Mouse (Mus musculus): Measurements from ENCODE around the gene Phactr1. TPM values are rescaled to one million over a fixed set of nuclear protein-coding genes. Genes with fewer than 3 reads are reported as not detected.
A peak's percentile ranks its signal among the peaks of the same experiment; 100 is the strongest.

Gene Phactr1
- total RNA-seq, 2 experiments from 2014 or later: 1.4 to 1.5 TPM

DNA sequence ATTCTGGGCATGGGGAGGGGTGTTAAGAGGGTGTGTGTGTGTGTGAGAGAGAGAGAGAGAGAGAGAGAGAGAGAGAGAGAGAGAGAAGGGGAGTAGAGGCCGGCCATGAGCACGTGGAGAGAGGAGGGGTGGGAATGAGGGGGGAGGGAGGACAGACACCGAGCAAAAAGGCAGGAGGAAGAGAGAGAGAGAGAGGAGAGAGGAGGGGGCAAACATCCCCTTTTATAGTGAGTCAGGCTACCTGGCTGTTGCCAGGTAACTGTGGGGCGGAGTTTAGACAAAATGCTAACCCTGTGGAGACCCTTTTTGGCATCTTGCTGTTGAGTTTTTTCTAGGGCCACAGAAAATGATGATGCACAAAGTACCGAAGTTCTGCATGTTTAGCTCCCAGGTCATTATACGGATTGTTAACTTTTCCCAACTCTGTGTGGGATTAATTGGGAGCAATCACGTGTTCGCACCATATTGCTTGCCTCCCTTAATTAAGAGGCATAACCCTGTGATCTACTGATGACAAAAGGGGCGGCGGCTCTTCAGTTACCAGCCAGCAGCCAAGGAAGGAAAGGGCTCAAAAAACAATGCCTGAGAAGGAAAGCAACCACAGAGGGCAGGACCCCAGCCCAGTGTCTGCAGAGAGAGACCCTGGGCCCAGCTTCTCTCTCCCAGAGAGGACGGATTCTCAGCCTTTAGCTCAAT is 173.6 kb downstream of the Phactr1 start:
- DNase-seq: no peak
- intact Hi-C loops (cut with DNase I): no loop called here

DNA sequence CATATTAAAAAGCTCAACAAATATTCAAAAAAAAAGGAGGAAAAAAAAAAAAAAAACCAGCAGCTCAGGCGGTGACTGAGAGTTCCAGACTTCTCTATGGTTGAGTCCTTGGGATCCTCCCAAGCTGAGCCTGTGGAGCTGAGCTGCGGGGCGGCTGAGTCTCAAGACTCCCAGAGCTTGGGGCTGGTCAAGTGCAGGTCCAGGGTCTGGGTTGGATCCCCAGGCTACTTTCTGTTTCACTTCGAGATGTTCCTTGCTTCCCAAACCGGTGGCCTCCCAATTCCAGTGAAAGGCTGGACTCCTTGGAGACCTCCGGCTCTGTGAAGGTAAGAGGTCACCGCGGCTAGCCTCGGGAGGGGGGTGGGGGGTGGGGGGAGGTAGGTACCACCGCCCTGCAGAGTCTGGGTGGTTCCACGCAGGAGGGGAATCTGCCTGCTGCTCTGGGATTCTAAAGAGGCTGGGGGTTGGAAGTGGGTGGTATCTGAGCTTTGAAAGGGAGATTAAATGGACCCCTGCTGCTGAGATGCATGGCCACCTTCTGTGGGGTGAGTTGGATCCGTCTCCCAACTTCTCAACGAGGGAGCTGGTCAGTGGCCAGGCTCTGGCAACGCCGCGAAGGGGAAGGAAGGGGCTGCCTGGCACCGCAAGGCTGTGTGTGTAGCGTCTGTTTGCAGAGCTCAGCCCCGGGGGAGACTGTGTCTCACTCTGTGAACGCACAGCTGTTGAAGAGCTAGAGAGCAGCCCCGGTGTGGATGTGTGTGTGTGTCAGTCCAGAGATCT is 185.9 kb downstream of the Phactr1 start:
- peak; percentile 38 to 41 for DNase-seq
- intact Hi-C loops (cut with DNase I): no loop called here

GRCm38 (mm10) chr13:42867026-42867425 is 186.6 kb downstream of the Phactr1 start:
- intact Hi-C loops (cut with DNase I): no loop called here
- DNase-seq: no peak

DNA sequence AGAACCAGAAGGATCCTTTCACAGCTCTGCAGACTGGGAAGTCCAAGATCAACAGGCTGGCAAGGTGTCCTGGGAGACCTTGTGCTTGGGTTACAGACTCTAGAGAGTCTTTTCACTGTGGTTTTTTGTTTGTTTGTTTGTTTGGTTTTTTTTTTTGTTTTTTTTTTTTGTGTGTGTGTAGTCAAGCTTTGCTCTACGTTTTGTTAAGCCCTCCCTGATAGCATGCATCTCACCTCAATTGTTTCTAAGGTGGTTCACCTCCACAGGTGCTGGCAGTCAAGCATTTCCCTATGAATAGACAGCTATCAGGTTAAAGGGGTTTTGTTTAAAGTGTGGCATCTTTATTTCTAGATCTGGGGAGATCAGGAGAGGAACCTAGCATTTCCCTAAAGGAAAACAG is 191.7 kb downstream of the Phactr1 start:
- intact Hi-C loops (cut with DNase I): no loop called here
- DNase-seq: no peak

- DNase-seq: no peak
- intact Hi-C loops (cut with DNase I): no loop called here
Measured at GRCm38 (mm10) chr13:42878346-42878745, 197.9 kb downstream of the Phactr1 start.

DNA sequence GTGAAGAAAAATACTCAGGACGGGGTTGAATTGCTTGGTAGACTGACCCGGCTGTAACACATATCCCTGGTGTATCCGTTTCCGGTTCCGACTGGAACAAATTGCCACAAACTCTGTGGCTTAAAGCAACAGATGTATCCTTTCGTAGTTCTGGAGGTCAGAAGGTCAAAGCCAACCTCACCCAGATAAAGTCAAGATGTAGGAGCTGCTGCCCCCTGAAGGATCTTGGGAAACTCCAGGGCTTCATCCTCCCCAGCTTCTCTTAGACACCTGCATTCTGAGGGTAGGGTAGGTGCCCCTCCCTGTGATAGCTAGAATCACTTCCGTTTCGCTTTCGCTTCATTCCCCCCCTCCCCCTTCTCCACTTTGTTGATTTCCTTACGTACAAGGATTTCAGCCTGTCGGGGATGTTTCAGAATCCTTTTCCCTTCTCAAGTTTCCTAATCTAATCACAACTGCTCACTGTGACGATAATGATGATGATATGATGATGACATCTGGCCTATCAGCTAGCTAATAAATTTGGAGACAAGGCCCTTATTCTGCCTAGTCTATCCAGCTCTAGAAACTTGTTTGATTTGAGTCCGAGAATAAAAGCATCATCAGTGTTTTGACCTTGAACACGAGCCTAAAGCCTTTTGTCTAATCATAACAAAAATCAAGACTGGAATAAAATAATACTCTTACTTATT is 203.8 kb downstream of the Phactr1 start:
- no peak for DNase-seq
- intact Hi-C loops (cut with DNase I): no loop called here

GRCm38 (mm10) chr13:42884725-42885115 is 204.3 kb downstream of the Phactr1 start:
- intact Hi-C loops (cut with DNase I): no loop called here
- no peak for DNase-seq

DNA sequence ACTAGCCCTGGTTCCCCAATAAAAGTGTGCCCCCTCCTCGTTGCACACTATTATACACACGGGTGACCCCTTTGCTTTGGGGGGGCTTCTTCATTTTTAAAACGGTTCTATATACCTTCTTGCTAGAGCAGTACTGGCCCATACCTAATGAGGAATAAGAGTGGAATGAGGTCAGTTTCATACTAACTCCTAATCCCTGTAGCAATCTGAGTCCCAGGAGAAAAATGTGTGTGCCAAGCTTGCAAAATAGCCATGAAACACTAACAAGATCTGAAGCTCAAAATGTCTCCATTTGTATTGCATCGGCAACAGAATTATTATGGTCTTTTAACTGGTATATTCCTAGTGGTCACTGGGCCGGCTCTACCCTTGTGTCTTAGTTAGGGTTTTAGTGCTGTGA is 207.3 kb downstream of the Phactr1 start:
- intact Hi-C loops (cut with DNase I): no loop called here
- DNase-seq: no peak

DNA sequence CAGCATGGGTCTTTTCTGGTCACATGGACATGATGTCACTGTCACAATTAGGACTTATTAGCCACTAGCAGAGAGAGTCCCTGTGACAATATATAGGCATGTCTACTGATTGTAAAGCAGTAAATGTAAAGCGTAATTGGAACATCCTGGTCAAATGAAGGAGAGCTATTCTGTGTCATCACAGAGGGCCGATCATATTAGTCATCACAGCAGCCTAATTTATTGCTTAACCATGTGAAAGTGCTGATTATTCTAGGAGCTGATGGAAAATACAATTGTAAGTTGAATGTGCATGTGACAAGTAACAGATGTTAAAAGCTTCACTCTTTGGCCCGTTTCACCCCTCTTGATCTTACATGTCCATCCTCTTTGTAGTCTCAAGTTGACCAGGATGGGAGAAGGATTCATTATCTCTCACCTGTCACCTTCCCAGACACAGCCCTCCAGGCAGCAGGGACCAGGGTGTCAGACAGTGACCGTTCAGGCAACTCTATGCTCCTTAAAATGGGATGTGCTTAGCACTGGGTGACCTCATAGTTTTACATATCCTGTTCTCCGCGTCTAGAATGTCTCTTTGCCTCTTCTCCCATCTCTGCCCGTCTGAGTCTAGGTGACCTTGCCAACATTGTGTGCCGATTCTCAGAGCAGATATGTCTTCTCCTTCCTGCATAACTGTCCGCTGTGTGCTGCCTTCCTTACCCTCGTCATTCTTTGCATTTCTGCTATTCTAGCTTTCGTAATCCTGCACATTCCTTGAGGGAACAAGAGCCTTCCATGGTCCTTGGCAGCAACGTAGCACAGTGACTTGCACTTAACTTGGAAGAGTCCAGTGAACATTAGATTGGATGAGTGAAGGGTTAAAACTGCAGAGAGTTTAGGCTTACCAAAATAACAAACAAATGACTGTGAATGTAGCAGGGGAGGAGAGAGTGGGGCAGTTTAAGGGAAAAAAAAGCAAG is 209.4 kb downstream of the Phactr1 start:
- no peak for DNase-seq
- intact Hi-C loops (cut with DNase I): no loop called here

GRCm38 (mm10) chr13:42890651-42891050 is 210.2 kb downstream of the Phactr1 start:
- no peak for DNase-seq

DNA sequence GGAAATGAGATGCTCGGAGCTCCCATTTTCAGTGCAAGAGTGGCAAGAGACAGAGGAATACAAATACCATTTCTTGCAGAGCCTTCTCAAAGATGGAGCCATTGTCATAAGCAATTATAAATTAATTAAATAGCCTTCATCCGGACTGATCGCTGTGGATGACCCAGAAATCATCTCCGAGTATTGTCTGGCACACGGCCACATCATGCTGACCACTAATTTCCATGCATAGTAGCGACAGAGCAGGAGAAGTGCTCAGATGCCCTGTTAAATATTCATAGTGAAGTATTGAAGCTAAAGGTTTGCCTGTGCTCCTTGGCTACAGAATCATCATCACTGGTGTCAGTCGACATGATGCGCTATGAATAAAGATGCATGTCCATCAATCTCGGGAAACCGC is 213.6 kb downstream of the Phactr1 start:
- intact Hi-C loops (cut with DNase I): no loop called here
- DNase-seq: no peak

More at GRCm38 (mm10) chr13:42890651-42891050, 210.2 kb downstream of the Phactr1 start:
- intact Hi-C loops (cut with DNase I): no loop called here

DNA sequence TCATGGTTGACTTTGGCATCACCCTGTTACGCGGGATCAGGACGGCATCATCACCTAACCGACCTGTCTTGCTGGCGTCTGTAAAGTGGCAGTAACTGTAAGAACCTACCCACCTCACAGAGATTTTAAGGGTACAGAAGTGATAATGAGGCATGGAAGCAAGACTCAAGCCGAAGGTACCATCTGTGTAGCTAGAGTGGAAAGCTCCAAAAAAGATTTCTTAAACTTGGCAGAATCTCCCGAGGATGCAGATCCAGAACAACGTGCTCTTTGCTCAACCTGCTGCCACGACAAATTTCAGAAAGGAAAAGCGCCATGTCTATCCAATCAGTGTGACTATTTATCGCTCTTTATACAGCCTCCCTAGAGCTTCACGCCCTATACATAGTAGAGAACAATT is 214.2 kb downstream of the Phactr1 start:
- no peak for DNase-seq
- intact Hi-C loops (cut with DNase I): no loop called here

DNA sequence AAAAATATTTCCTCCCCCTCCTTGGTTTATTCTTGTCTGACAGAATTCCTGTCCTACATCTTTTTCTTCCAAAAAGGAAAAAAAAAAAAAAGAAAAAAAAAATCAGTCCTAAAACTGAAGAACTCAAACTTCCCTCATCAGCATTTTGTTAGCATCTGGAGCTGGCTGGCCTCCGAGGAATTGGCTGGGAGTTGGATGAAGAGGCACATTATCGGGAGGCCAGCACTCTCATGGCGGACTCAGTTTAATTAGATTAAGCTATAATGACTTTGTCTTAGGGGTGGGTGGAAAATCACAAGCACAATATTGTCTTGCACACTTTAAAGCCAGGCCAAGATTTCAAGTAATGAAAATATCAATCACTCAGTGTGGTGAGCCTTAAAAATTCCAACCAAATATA is 215.6 kb downstream of the Phactr1 start:
- intact Hi-C loops (cut with DNase I): no loop called here

DNA sequence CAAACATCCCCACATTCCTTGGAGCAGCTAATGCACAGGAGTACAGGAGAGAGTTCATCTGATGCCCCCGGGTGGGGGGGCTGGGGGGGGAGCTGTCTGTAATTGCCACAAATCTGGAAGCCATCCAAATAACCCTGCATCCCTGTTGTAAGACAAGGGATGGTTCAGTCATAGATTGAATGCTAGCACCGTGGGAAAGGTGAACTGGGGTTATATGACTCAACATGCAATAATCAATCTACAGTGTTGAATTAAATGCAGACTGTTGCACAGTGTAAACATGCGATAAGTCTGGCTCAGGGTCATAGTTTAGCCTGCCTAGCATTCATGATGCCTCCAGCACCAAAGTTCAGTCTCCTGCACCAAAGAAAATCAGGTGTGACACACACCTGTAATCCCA is 219.2 kb downstream of the Phactr1 start:
- DNase-seq: no peak
- intact Hi-C loops (cut with DNase I): no loop called here

More for the DNA sequence above, 215.6 kb downstream of the Phactr1 start:
- DNase-seq: no peak

DNA sequence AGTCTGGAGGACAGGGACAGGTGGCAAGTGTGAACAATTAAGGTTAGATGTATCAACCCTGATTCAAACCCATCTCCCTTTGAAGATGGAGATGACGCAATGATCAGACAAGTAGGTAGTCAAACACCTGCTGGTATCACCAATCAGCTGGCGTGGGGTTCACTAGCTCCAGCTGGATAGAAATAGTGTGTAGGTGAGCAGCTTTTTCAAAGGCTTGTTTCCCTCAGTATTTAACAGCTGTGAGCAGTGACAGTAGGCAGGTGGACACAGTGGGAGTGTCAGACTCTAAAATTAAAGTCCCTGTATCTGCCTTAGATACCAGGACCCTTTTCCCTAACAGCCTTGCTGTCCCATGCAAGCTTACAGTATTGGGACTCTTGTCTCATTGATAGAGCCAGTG is 221.4 kb downstream of the Phactr1 start:
- intact Hi-C loops (cut with DNase I): no loop called here
- no peak for DNase-seq

- no peak for DNase-seq
- intact Hi-C loops (cut with DNase I): no loop called here
Measured at GRCm38 (mm10) chr13:42902859-42903258, 222.4 kb downstream of the Phactr1 start.

GRCm38 (mm10) chr13:42905818-42906217 is 225.4 kb downstream of the Phactr1 start:
- intact Hi-C loops (cut with DNase I): no loop called here
- no peak for DNase-seq

- intact Hi-C loops (cut with DNase I): no loop called here
- no peak for DNase-seq
Measured at GRCm38 (mm10) chr13:42906990-42907389, 226.6 kb downstream of the Phactr1 start.

GRCm38 (mm10) chr13:42915081-42915480 is 234.7 kb downstream of the Phactr1 start:
- intact Hi-C loops (cut with DNase I): no loop called here
- DNase-seq: no peak

DNA sequence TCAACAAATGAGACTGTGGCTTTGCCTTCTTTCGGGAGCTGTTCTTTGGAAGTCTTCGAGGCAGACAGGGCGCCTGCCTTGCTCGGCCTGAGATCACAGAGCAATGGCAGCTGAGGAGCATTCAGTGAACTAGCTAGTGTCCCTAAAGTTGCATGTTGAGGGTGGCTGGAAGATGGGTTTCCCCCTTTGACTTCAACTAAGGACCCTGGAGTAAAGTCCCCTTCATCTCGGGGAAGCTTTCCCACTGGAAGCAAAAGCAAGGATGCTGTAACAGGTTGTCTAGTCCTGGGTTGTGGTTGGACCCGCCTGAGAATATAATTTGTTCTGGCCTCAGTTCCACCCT is 235.4 kb downstream of the Phactr1 start:
- intact Hi-C loops (cut with DNase I): no loop called here
- no peak for DNase-seq
